In genomic region chr1:89453666-89454065, GRCm38 (mm10) we compare ENCODE assay signal across 8 mouse cellular contexts. TPM values are rescaled to one million over a fixed set of nuclear protein-coding genes. Genes with fewer than 3 reads are reported as not detected.
DNase-seq lines count a peak whose midpoint lies in the region; ATAC-seq and TF ChIP-seq lines count a peak whose summit lies in the region.

No protein-coding gene starts in this region.

- WGBS in kidney, embryonic 16.5 days: 31% methylated on average over 6 of the region's 6 CpGs
- WGBS in embryonic facial prominence, embryonic 12.5 days: 33% methylated on average over 6 of the region's 6 CpGs
- 34% methylated on average over 6 of the region's 6 CpGs for WGBS in hindbrain, postnatal 0 days
- WGBS in midbrain, embryonic 16.5 days: 38% methylated on average over 6 of the region's 6 CpGs

- H3K4me1 ChIP-seq in kidney, embryonic 16.5 days (ENCODE audit: insufficient read depth, low read length): peaks cover 19% of the 10 kb centered on the region
- peaks cover 24% of the 10 kb centered on the region for H3K4me1 ChIP-seq in embryonic facial prominence, embryonic 12.5 days
- peaks cover 18% of the 10 kb centered on the region for H3K4me1 ChIP-seq in hindbrain, postnatal 0 days (ENCODE audit: insufficient read depth, low read length)
- H3K4me1 ChIP-seq in midbrain, embryonic 16.5 days (ENCODE audit: control insufficient read depth, insufficient read depth, low read length): peaks cover 17% of the 10 kb centered on the region

- no peak for ATAC-seq in kidney, embryonic 16.5 days (ENCODE audit: low FRiP score, low TSS enrichment)
- ATAC-seq in embryonic facial prominence, embryonic 12.5 days (ENCODE audit: insufficient number of reproducible peaks, insufficient read depth, low FRiP score, low TSS enrichment): no peak
- no peak for ATAC-seq in hindbrain, postnatal 0 days
- ATAC-seq in midbrain, embryonic 16.5 days: no peak
- ATAC-seq in erythroid progenitor cell, adult 5-6 weeks (replicated peaks; ENCODE audit: low FRiP score, poor library complexity, severe bottlenecking): no peak
- ATAC-seq in megakaryocyte-erythroid progenitor cell, adult 5-6 weeks (replicated peaks; ENCODE audit: low FRiP score, low TSS enrichment, poor library complexity, severe bottlenecking): no peak

- H3K9me3 ChIP-seq in kidney, embryonic 16.5 days (ENCODE audit: low read length): peaks cover 5% of the 10 kb centered on the region
- 0 out of 2 replicates have a peak, but pooled peaks cover 4% of the 10 kb centered on the region for H3K9me3 ChIP-seq in embryonic facial prominence, embryonic 12.5 days
- no peaks in the 10 kb centered on the region for H3K9me3 ChIP-seq in hindbrain, postnatal 0 days (ENCODE audit: low read length)
- no peaks in the 10 kb centered on the region; the same call in 1 of the 2 replicates for H3K9me3 ChIP-seq in midbrain, embryonic 16.5 days (replicated peaks; ENCODE audit: control insufficient read depth, low read length, poor library complexity, severe bottlenecking)

- no peak for DNase-seq in kidney, adult 8-10 months
- no peak for DNase-seq in hindbrain, postnatal 0 days (ENCODE audit: low spot score)
- no peak for DNase-seq in adrenal gland, postnatal 25 days

- H3K9ac ChIP-seq in kidney, embryonic 16.5 days (replicated peaks; ENCODE audit: low read length): peak overlapping the region; percentile 80
- H3K9ac ChIP-seq in embryonic facial prominence, embryonic 12.5 days: peak overlapping the region; percentile 88
- no peak overlapping the region for H3K9ac ChIP-seq in hindbrain, postnatal 0 days (replicated peaks; ENCODE audit: low read length)
- H3K9ac ChIP-seq in midbrain, embryonic 16.5 days (ENCODE audit: low read depth, low read length): peak overlapping the region; percentile 88; the same call in 1 of the 2 replicates

- no peak overlapping the region for H3K27ac ChIP-seq in kidney, embryonic 16.5 days (ENCODE audit: low read length)
- peak overlapping the region; percentile 89; the same call in 1 of the 2 replicates for H3K27ac ChIP-seq in embryonic facial prominence, embryonic 12.5 days
- no peak overlapping the region for H3K27ac ChIP-seq in hindbrain, postnatal 0 days
- H3K27ac ChIP-seq in midbrain, embryonic 16.5 days (ENCODE audit: low read length): no peak overlapping the region

- H3K27me3 ChIP-seq in kidney, embryonic 16.5 days (ENCODE audit: insufficient read depth, low read length): no peaks in the 10 kb centered on the region
- H3K27me3 ChIP-seq in embryonic facial prominence, embryonic 12.5 days: no peaks in the 10 kb centered on the region
- no peaks in the 10 kb centered on the region for H3K27me3 ChIP-seq in hindbrain, postnatal 0 days (ENCODE audit: insufficient read depth, low read length)
- H3K27me3 ChIP-seq in midbrain, embryonic 16.5 days (ENCODE audit: control insufficient read depth, insufficient read depth, low read depth, low read length): no peaks in the 10 kb centered on the region

- H3K4me3 ChIP-seq in kidney, embryonic 16.5 days (ENCODE audit: low read length): peak overlapping the region; percentile 77
- peak overlapping the region; percentile 90 for H3K4me3 ChIP-seq in embryonic facial prominence, embryonic 12.5 days
- peak overlapping the region; percentile 91 for H3K4me3 ChIP-seq in hindbrain, postnatal 0 days (ENCODE audit: low read length)
- peak overlapping the region; percentile 86 for H3K4me3 ChIP-seq in midbrain, embryonic 16.5 days (ENCODE audit: low read depth, low read length)

- TF ChIP-seq CTCF in hindbrain, postnatal 0 days (IDR thresholded peaks at IDR 0.05; ENCODE audit: low read depth): no peak

- H3K36me3 ChIP-seq in kidney, embryonic 16.5 days (ENCODE audit: insufficient read depth, low read length): no peaks in the 10 kb centered on the region
- no peaks in the 10 kb centered on the region for H3K36me3 ChIP-seq in embryonic facial prominence, embryonic 12.5 days
- H3K36me3 ChIP-seq in hindbrain, postnatal 0 days (ENCODE audit: insufficient read depth, low read length): no peaks in the 10 kb centered on the region
- no peaks in the 10 kb centered on the region for H3K36me3 ChIP-seq in midbrain, embryonic 16.5 days (ENCODE audit: control insufficient read depth, insufficient read depth, low read length)

- H3K4me2 ChIP-seq in kidney, embryonic 16.5 days (replicated peaks; ENCODE audit: low read depth, low read length): peak overlapping the region; percentile 79
- peak overlapping the region; percentile 89 for H3K4me2 ChIP-seq in embryonic facial prominence, embryonic 12.5 days (replicated peaks)
- H3K4me2 ChIP-seq in hindbrain, postnatal 0 days (ENCODE audit: low read depth, low read length): peak overlapping the region; percentile 91
- H3K4me2 ChIP-seq in midbrain, embryonic 16.5 days (ENCODE audit: low read length): peak overlapping the region; percentile 88

RNA-seq across cellular contexts. Expression of gene Agap1, which starts 0.9 kb away (rescaled TPM):
- polyA plus RNA-seq in kidney, embryonic 16.5 days (2015; fragmentation: Nextera tagmentation; extraction: Ambion mirVana): 7.7 and 8.9 TPM in 2 replicates
- 22.7 and 24.6 TPM in 2 replicates for polyA plus RNA-seq in embryonic facial prominence, embryonic 12.5 days (2016; fragmentation: Nextera tagmentation; extraction: Ambion mirVana)
- 111 and 122 TPM in 2 replicates for total RNA-seq in hindbrain, postnatal 0 days (2014; rRNA removed)
- 40.0 and 41.4 TPM in 2 replicates for polyA plus RNA-seq in hindbrain, postnatal 0 days (2015; fragmentation: Nextera tagmentation; extraction: Ambion mirVana)
- polyA plus RNA-seq in midbrain, embryonic 16.5 days (2015; fragmentation: Nextera tagmentation; extraction: Ambion mirVana): 40.8 and 47.7 TPM in 2 replicates
- total RNA-seq in adrenal gland, postnatal 25 days (2021): 52.9 and 55.0 TPM in 2 replicates
- 8.4 and 11.2 TPM in 2 replicates for total RNA-seq in erythroid progenitor cell, adult 5-6 weeks (2015; ENCODE audit: low replicate concordance)
- total RNA-seq in erythroid progenitor cell, adult 5-6 weeks (2017; ENCODE audit: low replicate concordance): 8.3 and 10.1 TPM in 2 replicates
- 29.5 and 35.0 TPM in 2 replicates for total RNA-seq in megakaryocyte-erythroid progenitor cell, adult 5-6 weeks (2014; fragmentation: Nextera tagmentation)
- 12.8 and 21.7 TPM in 2 replicates for total RNA-seq in megakaryocyte-erythroid progenitor cell, adult 5-6 weeks (2017)
